Mouse (Mus musculus) testis, adult 2 months (tissue): ENCODE results near the gene Kctd20. TPM values are rescaled to one million over a fixed set of nuclear protein-coding genes. Genes with fewer than 3 reads are reported as not detected.

ENCODE experiments used
- H3K27ac ChIP-seq: fragments of 200-500 bp; 2 replicates; pipeline ENCODE4 v1.5.1; 2012; ENCODE audit warnings: low read depth, low read length; ENCODE audit not compliant: control insufficient read depth, insufficient read depth
- H3K27me3 ChIP-seq: fragments of 200-500 bp; 2 replicates; pipeline ENCODE4 v1.6.1; 2012; ENCODE audit warnings: mild to moderate bottlenecking, low read length, moderate library complexity; ENCODE audit not compliant: control insufficient read depth, insufficient read depth
- H3K36me3 ChIP-seq: fragments of 200-500 bp; 2 replicates; pipeline ENCODE4 v1.6.1; 2012; ENCODE audit warnings: mild to moderate bottlenecking, low read length; ENCODE audit not compliant: control insufficient read depth, insufficient read depth
- H3K4me1 ChIP-seq: fragments of 200-500 bp; 2 replicates; pipeline ENCODE4 v1.6.1; 2012; ENCODE audit warnings: low read length; ENCODE audit not compliant: control insufficient read depth, insufficient read depth
- H3K4me3 ChIP-seq: fragments of 200-500 bp; 2 replicates; pipeline ENCODE4 v1.5.1; 2012; ENCODE audit warnings: low read depth, mild to moderate bottlenecking, low read length, moderate library complexity, mixed read lengths; ENCODE audit not compliant: control insufficient read depth
- CTCF ChIP-seq: fragments of 200-500 bp; IDR thresholded peaks from 2 replicates; pipeline ENCODE4 v1.5.1; 2012; ENCODE audit warnings: low read depth, mild to moderate bottlenecking, inconsistent platforms, low read length, moderate library complexity; ENCODE audit not compliant: control insufficient read depth, insufficient read depth, insufficient replicate concordance
- POLR2A ChIP-seq: fragments of 200-500 bp; IDR thresholded peaks from 2 replicates; pipeline ENCODE4 v1.6.1; 2012; ENCODE audit warnings: low read depth, mild to moderate bottlenecking, inconsistent platforms, low read length, moderate library complexity; ENCODE audit not compliant: control insufficient read depth
- polyA plus RNA-seq: library from polyadenylated mRNA; depleted of rRNA; stranded (reverse); fragments of >200 nt; gene quantifications from 2 replicates; pipeline ENCODE4 v1.2.3, GENCODE M21; 2012; rRNA removed

The Kctd20 gene
- 34.2 and 34.6 TPM in 2 replicates for polyA plus RNA-seq

- Histone ChIP-seq H3K36me3 (no peaks in the 10 kb centered on the region), H3K4me1 (peaks cover 6% of the 10 kb centered on the region), H3K27me3 (no peaks in the 10 kb centered on the region), H3K4me3 (peak within 1 kb of the TSS; percentile 93), H3K27ac (peak within 1 kb of the TSS; percentile 92)
- peak; percentile 58 for TF ChIP-seq POLR2A
- no peak for TF ChIP-seq CTCF
Measured at GRCm38 (mm10) chr17:28951831-28952799, at the start of gene Kctd20. Gene Kctd20, plus strand, starts transcription at chr17:28951950.

- H3K36me3 ChIP-seq: no peaks in the 10 kb centered on the region
- no peak overlapping the region for H3K27ac ChIP-seq
- peak overlapping the region; percentile 46 for H3K4me3 ChIP-seq
- H3K4me1 ChIP-seq: peaks cover 26% of the 10 kb centered on the region
- H3K27me3 ChIP-seq: no peaks in the 10 kb centered on the region
- TF ChIP-seq CTCF (peak; percentile 88; the same call in 1 of the 2 replicates), POLR2A (no peak; the same call in 1 of the 2 replicates)
Measured at GRCm38 (mm10) chr17:28904546-28905376, 47.0 kb upstream of the Kctd20 start.

GRCm38 (mm10) chr17:28905377-28905916, 46.3 kb upstream of the Kctd20 start:
- Histone ChIP-seq H3K4me1 (peaks cover 24% of the 10 kb centered on the region), H3K27ac (no peak overlapping the region), H3K27me3 (no peaks in the 10 kb centered on the region), H3K36me3 (no peaks in the 10 kb centered on the region), H3K4me3 (peak overlapping the region; percentile 46)
- TF ChIP-seq POLR2A (no peak), CTCF (no peak)

GRCm38 (mm10) chr17:28907959-28908358, 43.8 kb upstream of the Kctd20 start:
- Histone ChIP-seq H3K4me1 (peaks cover 27% of the 10 kb centered on the region), H3K27me3 (no peaks in the 10 kb centered on the region), H3K27ac (no peak overlapping the region), H3K4me3 (no peak overlapping the region), H3K36me3 (no peaks in the 10 kb centered on the region)
- TF ChIP-seq CTCF: no peak
- no peak for TF ChIP-seq POLR2A

- no peak overlapping the region for H3K27ac ChIP-seq
- H3K27me3 ChIP-seq: no peaks in the 10 kb centered on the region
- peaks cover 27% of the 10 kb centered on the region for H3K4me1 ChIP-seq
- H3K4me3 ChIP-seq: peak overlapping the region; percentile 30
- H3K36me3 ChIP-seq: no peaks in the 10 kb centered on the region
- TF ChIP-seq CTCF (peak; percentile 56), POLR2A (no peak)
Measured at GRCm38 (mm10) chr17:28909252-28909941, 42.4 kb upstream of the Kctd20 start.

GRCm38 (mm10) chr17:28910139-28910538, 41.6 kb upstream of the Kctd20 start:
- no peaks in the 10 kb centered on the region for H3K27me3 ChIP-seq
- TF ChIP-seq POLR2A (no peak), CTCF (peak; percentile 36; the same call in 1 of the 2 replicates)
- peaks cover 23% of the 10 kb centered on the region for H3K4me1 ChIP-seq
- H3K4me3 ChIP-seq: no peak overlapping the region
- H3K36me3 ChIP-seq: no peaks in the 10 kb centered on the region
- no peak overlapping the region for H3K27ac ChIP-seq
